Mouse (Mus musculus): ENCODE data around the gene 1700109H08Rik.
"Not testable (repeated sequence)": the region's sequence is repeated elsewhere in the genome, so short reads cannot be mapped to it uniquely, and the experiment has no call there.

Gene 1700109H08Rik

DNA sequence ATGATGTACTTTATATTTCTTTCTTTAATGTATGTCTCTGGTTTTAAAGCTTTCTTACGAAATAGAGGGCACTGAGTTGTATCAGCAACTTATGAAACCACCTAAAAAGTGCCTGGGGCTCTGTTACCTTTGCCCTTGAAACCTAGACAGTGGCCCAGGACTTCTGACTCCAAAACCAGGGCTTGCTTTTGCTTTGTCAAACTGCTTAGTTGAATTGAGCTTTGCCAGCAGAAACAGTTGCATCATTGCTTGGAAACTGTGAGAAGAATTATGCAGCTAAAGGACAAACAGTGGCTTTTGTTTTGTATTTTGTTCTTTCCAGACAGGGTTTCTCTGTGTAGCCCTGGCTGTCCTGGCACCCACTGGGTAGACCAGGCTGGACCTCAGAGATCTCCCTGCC, 28.9 kb downstream of the 1700109H08Rik start:
- DNase-seq: no peak

GRCm38 (mm10) chr5:3600790-3601189, 29.4 kb downstream of the 1700109H08Rik start:
- DNase-seq: no peak

- DNase-seq: no peak
Measured at GRCm38 (mm10) chr5:3607114-3607513, 35.7 kb downstream of the 1700109H08Rik start.

DNA sequence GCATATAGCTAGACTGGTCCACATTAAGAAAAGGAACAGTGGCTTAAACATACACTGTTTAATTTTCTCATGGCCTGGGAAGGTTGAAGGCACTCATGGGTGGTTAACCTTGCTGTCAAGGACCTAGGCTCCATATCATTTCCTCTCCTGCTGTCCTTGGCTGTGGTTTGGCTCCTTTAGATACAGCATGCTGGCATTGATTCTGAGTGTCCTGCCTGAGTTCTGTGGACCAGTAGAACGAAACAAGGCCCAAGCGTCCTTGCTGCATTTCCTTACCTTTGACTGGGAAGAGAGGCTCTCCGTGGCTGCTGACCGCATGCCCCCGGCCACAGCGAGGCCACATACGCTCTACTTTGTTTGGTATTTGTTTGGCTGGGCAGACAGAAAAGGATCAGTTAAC, 37.9 kb downstream of the 1700109H08Rik start:
- no peak for DNase-seq

GRCm38 (mm10) chr5:3611835-3612234, 40.5 kb downstream of the 1700109H08Rik start:
- not testable (repeated sequence) for DNase-seq

DNA sequence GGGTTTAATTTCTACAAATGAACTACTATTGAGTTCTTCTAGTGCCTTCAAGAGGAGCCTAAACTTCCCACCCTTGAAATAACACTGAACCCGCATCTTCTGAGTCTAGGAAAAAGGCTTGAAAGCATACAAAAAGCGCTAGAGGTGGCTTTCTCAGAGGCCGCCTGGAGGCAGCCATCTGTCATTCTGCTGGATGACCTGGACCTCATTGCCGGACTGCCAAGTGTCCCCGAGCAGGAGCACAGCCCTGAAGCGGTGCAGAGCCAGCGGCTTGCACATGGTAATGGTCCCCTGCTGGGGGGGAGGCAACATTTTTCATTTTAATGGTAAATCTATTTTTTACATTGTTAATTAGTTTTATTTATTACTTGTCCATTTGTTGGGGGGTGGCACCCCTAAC, 49.1 kb downstream of the 1700109H08Rik start:
- no peak for DNase-seq

- DNase-seq: no peak
Measured at GRCm38 (mm10) chr5:3630055-3630454, 58.7 kb downstream of the 1700109H08Rik start.

- peak; percentile 26 for DNase-seq
Measured at GRCm38 (mm10) chr5:3631512-3632271, 60.3 kb downstream of the 1700109H08Rik start.

DNA sequence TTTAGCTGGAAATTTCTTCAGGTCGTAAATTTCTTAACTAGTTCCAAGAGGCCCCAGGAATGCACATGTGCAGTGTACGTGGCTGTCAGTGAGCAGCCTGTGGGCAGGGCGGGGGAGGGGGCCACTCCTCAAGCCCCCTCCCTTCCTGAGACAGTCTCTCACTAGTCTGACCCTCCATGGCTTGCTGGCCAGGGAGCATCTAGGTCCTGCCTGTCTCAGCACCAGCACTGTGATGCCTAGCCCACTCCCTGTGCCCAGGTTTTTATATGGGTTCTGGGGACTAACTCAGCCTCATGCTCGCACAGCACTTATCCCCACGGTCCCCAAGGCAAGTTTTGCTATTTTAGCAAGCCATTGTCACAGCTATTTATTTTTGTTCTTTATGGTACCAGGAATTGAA, 60.9 kb downstream of the 1700109H08Rik start:
- no peak for DNase-seq

- no peak for DNase-seq
Measured at GRCm38 (mm10) chr5:3633315-3633714, 61.9 kb downstream of the 1700109H08Rik start.

- DNase-seq: no peak
Measured at GRCm38 (mm10) chr5:3633951-3634350, 62.6 kb downstream of the 1700109H08Rik start.
